Mouse (Mus musculus): Measurements from ENCODE around the gene Idnk. TPM values are rescaled to one million over a fixed set of nuclear protein-coding genes. Genes with fewer than 3 reads are reported as not detected.

Idnk gene
- 10 to 100 TPM; 28.4 to 34.9 TPM for total RNA-seq (2021)
- long read RNA-seq, experiment 1, transcript Idnk-202 (4 exons, 1,462 nt), result major isoform, 17 of 19 reads
- long read RNA-seq, experiment 1, partial matches to known transcripts, result 0 of 19 reads
- long read RNA-seq, experiment 1, other reads (novel, unspliced or antisense), result 1 of 19 reads
- long read RNA-seq, experiment 2, transcript Idnk-202 (4 exons, 1,462 nt), result major isoform, 12 of 23 reads
- long read RNA-seq, experiment 2, partial matches to known transcripts, result 0 of 23 reads
- long read RNA-seq, experiment 2, other reads (novel, unspliced or antisense), result 9 of 23 reads

- DNase-seq (ENCODE audit: low spot score in 2 of 2), result peak; percentile 75 to 83
- Histone ChIP-seq H3K27ac (peak within 1 kb of the TSS; percentile 86), H3K4me3 (peak within 1 kb of the TSS; percentile 87)
- peak; percentile 57 for TF ChIP-seq CTCF (conservative IDR thresholded peaks at IDR 0.05)
Measured at GRCm38 (mm10) chr13:58157447-58158098, at the start of gene Idnk. Gene Idnk, plus strand, starts transcription at chr13:58157649.

DNA sequence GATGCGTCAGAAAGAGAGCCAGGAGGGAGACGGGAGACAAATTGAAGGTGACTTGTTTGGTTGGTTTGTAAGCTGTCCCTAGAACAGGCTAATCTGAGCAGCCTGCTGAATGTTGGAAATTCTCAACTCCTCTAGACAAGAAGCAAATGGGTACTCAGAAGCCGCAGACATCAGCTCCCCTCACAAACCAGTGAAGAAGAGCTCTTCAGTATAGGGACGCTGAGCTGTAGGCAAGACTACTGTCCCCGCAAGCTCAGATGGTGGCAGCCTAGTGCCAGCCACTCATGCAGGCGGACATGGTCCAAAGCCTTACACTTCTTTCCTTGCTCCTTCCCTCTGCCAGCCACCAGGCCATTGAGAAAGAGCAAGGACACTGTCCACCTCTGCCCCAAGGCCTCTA lies 46.1 kb upstream of the Idnk start:
- TF ChIP-seq CTCF (conservative IDR thresholded peaks at IDR 0.05), result no peak
- peak in 1 of 2 experiments; percentile 23 for DNase-seq (ENCODE audit: low spot score in 2 of 2)
- H3K27ac ChIP-seq, result peak overlapping the region; percentile 99; the same call in 1 of the 2 replicates
- peak overlapping the region; percentile 89 for H3K4me3 ChIP-seq

DNA sequence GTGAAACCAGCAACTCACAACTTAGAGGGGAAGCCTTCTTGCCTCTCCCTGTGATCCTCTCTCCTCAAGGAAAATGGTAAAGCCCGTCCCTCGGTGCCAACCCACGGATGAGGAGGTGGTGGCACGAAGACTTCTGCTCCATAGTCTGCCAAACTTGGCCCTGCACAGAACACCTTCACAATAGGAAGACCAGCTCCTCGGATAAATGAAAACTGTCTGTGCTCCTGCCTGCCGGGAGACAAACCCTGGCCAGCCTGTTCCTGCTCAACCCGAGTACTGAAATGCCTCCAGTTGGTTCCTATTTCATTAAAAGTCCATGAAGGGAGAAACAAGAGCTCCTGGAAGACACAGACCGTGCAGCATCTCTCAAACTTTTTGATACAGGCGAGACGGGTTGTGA lies 45.3 kb upstream of the Idnk start:
- Histone ChIP-seq H3K27ac (peak overlapping the region; percentile 99), H3K4me3 (peak overlapping the region; percentile 89)
- no peak for TF ChIP-seq CTCF (conservative IDR thresholded peaks at IDR 0.05)
- DNase-seq (ENCODE audit: low spot score in 2 of 2), result peak; percentile 21 to 25

DNA sequence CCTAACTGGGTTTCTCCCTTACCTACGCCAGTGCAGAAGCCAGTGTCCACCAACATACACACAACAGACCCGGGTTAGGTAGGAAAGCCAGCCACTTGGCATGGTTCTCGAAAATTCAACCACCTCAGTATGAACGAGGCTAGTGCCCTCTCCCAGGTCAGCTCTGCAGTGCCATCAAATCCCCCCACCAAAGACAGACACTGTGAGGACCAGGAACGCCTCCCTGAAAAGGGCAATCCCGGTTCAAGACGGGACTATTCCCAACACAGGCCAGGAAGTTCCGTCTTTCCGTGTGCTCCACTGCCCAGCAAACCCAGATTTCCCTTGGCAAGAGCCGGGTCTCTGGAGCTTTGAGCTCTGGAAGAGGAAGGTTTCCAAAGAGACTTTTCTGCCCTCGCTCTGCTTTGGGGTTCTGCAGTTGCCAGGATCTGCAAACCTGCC lies 44.8 kb upstream of the Idnk start:
- no peak for TF ChIP-seq CTCF (conservative IDR thresholded peaks at IDR 0.05)
- peak overlapping the region; percentile 89 for H3K4me3 ChIP-seq
- DNase-seq (ENCODE audit: low spot score in 2 of 2), result peak in 1 of 2 experiments; percentile 26
- H3K27ac ChIP-seq, result peak overlapping the region; percentile 99

DNA sequence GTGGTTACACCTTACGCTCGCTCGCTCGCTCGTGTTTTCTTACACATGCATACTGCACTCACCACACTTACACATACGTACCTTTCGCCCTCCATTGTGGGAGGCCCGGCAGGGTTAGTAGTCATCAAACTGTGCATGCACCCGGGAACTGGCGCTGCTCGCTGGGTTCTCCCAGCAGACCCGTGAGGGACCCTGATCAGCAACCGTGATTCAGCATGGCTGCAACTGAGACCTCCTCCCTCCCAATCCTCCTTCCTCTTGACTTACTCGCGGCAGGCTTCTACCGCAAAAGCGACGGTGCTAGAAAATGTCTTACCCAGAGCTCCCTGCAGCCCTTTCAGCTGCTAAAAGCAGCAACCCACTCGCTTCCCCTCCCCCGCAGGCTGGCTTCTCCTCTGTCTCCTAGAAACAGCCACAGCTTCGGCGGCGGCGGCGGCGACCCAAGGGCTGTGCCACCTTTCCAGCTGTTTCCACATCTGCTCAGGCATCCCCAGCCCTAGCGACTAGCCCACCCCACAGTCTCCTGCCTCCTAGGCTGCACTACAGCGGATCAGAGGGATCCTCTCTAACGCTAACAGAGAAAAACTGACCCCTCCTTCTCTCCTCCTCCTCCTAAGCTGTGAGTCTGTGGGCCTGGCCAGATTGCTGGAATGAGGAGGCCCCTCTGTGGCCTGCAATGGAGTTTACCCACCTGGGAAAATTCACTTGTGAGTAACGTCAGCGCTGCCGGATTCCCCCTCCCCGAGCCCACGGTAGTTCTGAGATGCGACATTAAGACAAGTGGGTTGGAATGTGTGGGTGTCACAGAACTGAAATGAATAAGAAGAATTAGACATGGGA lies 44.2 kb upstream of the Idnk start, which contains the start of gene Klhl3:
TSS of gene Klhl3 (minus strand) at position 532 of the 840 bp plus-strand sequence.
- DNase-seq (ENCODE audit: low spot score in 2 of 2), result peak; percentile 81
- TF ChIP-seq CTCF (conservative IDR thresholded peaks at IDR 0.05), result peak; percentile 49
- Histone ChIP-seq H3K4me3 (peak within 1 kb of the TSS; percentile 89), H3K27ac (peak within 1 kb of the TSS; percentile 99)

GRCm38 (mm10) chr13:58115227-58115626 lies 42.2 kb upstream of the Idnk start:
- no peak overlapping the region for H3K27ac ChIP-seq
- no peak for DNase-seq (ENCODE audit: low spot score in 2 of 2)
- no peak for TF ChIP-seq CTCF (conservative IDR thresholded peaks at IDR 0.05)
- H3K4me3 ChIP-seq, result no peak overlapping the region

- TF ChIP-seq CTCF (conservative IDR thresholded peaks at IDR 0.05), result no peak
- no peak for DNase-seq (ENCODE audit: low spot score in 2 of 2)
- Histone ChIP-seq H3K27ac (no peak overlapping the region), H3K4me3 (no peak overlapping the region)
Measured at GRCm38 (mm10) chr13:58116801-58117200, 40.6 kb upstream of the Idnk start.

- no peak overlapping the region for H3K4me3 ChIP-seq
- peak; percentile 34 to 72 for DNase-seq (ENCODE audit: low spot score in 2 of 2)
- H3K27ac ChIP-seq, result no peak overlapping the region
- TF ChIP-seq CTCF (conservative IDR thresholded peaks at IDR 0.05), result peak; percentile 88
Measured at GRCm38 (mm10) chr13:58117318-58118017, 40.0 kb upstream of the Idnk start.

GRCm38 (mm10) chr13:58122786-58123297 lies 34.6 kb upstream of the Idnk start:
- DNase-seq (ENCODE audit: low spot score in 2 of 2), result no peak
- no peak for TF ChIP-seq CTCF (conservative IDR thresholded peaks at IDR 0.05)
- no peak overlapping the region for H3K4me3 ChIP-seq
- no peak overlapping the region for H3K27ac ChIP-seq

GRCm38 (mm10) chr13:58123381-58123780 lies 34.1 kb upstream of the Idnk start:
- no peak for DNase-seq (ENCODE audit: low spot score in 2 of 2)
- Histone ChIP-seq H3K27ac (no peak overlapping the region), H3K4me3 (no peak overlapping the region)
- no peak for TF ChIP-seq CTCF (conservative IDR thresholded peaks at IDR 0.05)

GRCm38 (mm10) chr13:58124278-58124677 lies 33.2 kb upstream of the Idnk start:
- no peak overlapping the region for H3K27ac ChIP-seq
- no peak overlapping the region for H3K4me3 ChIP-seq
- DNase-seq (ENCODE audit: low spot score in 2 of 2), result no peak
- TF ChIP-seq CTCF (conservative IDR thresholded peaks at IDR 0.05), result no peak

DNA sequence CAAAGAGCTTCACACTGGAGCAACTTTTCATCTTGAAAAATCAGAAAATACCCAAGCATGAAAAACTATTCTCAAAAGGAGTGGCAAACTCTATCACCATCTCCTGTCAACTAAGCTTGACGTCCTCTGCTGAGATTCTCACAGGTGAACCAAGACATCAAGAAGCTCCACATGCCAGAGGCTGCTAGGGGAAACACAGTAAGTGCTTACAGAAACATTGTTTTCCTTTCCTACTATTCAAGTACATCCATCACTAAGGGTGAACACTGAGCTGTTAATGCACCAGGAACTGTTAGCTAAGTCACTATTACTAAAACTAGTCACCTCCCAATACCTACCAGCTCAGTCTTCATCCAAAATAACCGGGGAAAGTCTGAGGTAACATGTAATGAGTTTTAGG lies 32.5 kb upstream of the Idnk start:
- DNase-seq (ENCODE audit: low spot score in 2 of 2), result no peak
- TF ChIP-seq CTCF (conservative IDR thresholded peaks at IDR 0.05), result no peak

More for the DNA sequence above, 32.5 kb upstream of the Idnk start:
- H3K27ac ChIP-seq, result no peak overlapping the region
- H3K4me3 ChIP-seq, result no peak overlapping the region

All from layer of hippocampus, adult 2 months (tissue).